Mouse (Mus musculus) left cerebral cortex, postnatal 14 days (tissue): ENCODE data around the gene Grhpr. TPM values are rescaled to one million over a fixed set of nuclear protein-coding genes. Genes with fewer than 3 reads are reported as not detected.

Experiments used
- total RNA-seq, 2 experiments: library from RNA; stranded (reverse); gene quantifications; 2 replicates each; pipeline ENCODE4 v1.2.3; 2021

Gene Grhpr
- total RNA-seq, 2 experiments from 2014 or later = 13.7 to 17.2 TPM

Other genes starting within 250 kb of the Grhpr start
- gene Zcchc7, start 225.5 kb upstream of the Grhpr start, total RNA-seq = 10 to 100 TPM; 54.4 to 54.5 TPM
- 10 to 100 TPM; 10.9 to 12.3 TPM for gene Zbtb5, start 31.0 kb downstream of the Grhpr start, total RNA-seq
- gene Polr1e, start 37.2 kb downstream of the Grhpr start, total RNA-seq = 10 to 100 TPM; 16.1 to 17.5 TPM
- gene Fbxo10, start 103.2 kb downstream of the Grhpr start, total RNA-seq = 10 to 100 TPM; 35.5 to 38.4 TPM
- gene Tomm5, start 126.7 kb downstream of the Grhpr start, total RNA-seq = 10 to 100 TPM; 68.3 to 76.1 TPM
- 10 to 100 TPM; 12.7 to 16.1 TPM for gene Frmpd1, start 203.5 kb downstream of the Grhpr start, total RNA-seq